Mouse (Mus musculus): ENCODE data around the gene Inf2.

DNA sequence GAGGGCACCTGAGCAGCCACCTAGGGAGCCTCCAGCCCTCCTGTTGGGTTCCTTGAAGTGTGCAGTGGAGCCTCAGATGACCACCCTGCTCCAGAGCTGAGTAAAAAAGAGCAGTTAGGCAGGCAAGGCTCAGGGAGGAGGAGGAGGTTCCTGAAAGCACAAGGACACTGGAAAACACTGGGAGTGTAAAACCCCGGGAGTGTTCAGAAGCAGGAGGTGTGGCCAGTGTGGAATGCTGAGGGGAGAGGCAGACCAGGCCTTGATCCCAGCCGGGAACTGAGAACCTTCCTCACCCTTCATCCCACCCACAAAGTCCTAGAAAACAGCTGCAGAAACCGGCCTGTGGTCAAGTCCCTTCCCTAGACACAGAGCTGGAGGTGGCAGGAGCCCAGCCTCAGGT is 11.8 kb upstream of the Inf2 start:
- TF ChIP-seq GATA1 (IDR thresholded peaks at IDR 0.05; ENCODE audit: borderline replicate concordance, low read length) = no peak
- no peak for TF ChIP-seq FLI1 (IDR thresholded peaks at IDR 0.05; ENCODE audit: low read length)

All from megakaryocyte, embryonic 14.5 days (primary cell).